Mouse (Mus musculus) right cerebral cortex, adult 18-20 months (tissue): ENCODE measurements around the gene Bmp3.

Experiments
- DNase-seq: peaks from one replicate; pipeline ENCODE4 v3.0.0; 2022; ENCODE audit warnings: mixed read lengths

Bmp3 gene

DNA sequence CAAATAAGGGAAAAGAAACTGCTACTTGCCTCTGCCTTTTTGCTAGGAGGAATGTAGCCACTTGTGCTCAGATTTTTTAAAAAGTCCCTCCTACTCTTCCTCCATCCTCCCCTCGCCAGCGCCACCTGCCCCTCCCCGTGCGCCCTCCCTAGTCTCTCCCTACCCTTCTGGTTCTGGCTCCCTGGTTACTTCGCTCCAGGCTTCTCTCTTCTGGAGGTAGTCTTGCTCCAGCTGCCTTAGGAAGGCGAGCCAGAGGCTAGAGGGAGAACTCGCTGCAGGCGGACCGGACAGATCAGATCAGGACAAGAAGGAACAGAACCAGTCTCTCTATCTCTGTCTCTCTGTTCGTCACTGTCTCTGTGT is at the start of gene Bmp3:
Gene Bmp3 (plus strand): TSS at position 152 of the 363 bp plus-strand sequence.
- DNase-seq: peak; percentile 42

DNA sequence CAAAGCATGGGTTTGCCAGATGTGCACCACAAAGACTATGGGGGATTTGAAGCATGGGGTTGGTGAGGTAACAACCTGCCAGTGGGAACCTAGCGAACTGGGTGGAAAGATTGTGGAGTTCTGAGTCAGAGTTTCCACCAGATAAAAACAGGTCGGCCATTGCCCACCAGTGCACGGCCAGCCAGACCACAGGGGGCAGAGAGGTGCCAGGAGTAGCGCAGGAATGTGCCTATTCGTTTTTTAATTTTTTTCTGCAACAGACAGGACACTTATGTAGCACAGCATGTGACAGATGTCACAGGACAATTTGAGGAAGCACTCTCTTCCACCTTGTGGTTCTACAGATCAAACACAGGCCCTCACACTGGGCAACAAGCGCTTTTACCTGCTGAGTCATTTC is 49.5 kb upstream of the Bmp3 start:
- no peak for DNase-seq

DNA sequence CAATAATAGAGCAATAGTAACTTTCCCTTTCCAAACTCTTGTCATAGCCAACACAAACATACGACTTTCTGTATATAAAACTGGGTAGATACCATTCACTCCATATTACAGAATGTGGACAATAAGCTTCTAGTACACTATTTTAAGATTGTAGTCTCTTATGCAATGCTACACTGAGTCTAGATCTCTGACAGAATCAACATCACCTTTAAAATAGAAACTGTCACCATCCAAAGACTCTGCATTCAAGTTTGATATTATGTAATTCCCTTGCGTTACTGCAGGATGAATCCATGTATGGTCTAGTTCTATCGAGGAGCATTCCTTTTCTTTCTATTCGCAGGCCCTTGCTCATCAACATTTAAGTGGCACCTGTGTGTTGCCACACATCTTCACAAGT is 47.7 kb upstream of the Bmp3 start:
- no peak for DNase-seq

DNA sequence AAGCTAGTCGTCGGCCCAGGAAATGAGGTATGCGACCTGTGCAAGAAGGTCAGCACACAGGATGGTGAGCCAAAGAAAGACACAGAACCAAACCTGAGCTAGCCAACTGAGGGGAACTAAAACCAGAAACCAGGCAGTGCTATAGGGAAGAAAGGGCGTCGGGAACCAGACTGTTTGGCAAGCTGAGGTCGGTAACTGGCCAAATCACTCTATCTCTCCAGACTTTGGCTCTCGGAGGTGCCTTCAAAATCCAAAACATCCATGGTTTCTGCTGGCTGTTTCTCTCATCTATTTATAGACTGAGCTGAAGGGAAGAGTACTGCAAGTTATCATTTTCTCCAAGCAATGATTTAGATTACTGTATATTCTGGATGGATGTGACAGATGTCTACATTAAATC is 47.2 kb upstream of the Bmp3 start:
- no peak for DNase-seq

DNA sequence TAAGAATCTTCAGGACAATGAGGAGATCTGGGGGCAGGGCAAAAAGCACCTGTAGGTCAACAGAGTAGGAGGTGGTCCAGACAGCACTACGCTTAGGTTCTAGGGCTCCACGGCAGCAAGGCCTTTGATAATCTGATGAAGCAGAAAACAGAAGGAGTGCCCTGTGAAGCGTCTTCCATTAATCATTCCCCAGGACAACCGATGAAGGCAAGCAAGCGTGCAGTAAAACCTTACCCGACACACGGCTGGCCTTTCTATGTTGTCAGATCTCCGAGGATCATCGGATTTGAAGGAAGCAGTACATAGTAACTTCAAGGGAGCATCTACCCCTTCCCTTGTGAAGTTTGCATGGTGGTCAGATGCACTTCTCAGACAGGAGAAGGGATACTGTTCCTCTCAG is 46.3 kb upstream of the Bmp3 start:
- no peak for DNase-seq

DNA sequence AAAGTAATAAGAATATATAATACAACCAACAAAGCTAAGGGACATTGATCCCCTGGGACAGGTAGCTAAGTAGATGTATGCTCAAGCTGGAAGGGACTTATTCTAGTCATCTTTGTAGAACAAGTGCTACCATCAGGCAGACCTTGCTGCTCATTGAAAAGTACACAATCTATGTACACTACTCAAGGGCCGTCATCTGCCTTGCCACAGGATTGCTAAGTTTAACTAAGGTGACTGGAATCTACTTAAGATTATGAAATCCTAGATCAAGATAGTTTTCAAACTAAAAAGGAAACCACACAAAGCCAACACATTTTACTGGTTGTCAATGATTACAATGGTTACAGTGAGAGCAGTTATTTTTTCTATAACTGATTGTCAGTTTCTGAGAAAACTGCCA is 41.8 kb upstream of the Bmp3 start:
- DNase-seq: no peak

DNA sequence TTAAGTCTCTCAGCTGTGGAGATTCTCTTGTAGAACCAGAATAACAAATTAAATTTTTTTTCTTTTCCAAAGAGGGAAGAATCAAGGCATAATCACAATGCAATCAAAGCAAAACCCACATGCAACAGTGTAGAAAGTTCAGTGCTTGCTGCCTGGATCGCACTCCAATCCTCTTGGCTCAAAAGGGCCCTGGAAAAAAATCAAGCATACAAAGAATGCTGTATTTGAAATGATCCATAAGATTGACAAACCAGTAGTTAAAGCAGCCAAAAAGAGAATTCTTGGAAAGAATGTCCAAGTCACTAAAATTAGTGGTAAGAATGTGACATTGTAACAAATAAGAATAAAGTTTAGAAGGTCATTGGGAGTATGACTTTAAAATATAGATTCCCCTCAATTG is 38.9 kb upstream of the Bmp3 start:
- no peak for DNase-seq

DNA sequence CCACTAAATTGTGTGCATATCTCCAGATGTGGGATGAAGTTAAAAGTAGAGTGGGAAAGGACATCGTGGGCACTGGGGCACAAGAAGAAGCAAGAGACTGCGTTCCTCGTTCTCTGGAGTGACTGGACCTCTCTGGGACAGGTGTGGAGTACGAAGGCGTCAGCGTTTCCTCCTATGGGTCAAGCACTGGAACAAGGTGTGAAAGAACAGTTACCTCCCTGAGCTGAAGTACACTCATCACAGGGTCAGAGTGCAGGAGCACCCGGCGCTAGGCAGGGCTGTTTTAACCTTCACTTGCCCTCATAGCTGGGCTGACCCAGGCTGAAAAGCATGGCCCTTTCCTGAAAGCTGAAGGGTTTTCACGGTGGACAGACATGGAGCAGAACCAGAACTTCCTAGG is 20.5 kb upstream of the Bmp3 start:
- DNase-seq: no peak

DNA sequence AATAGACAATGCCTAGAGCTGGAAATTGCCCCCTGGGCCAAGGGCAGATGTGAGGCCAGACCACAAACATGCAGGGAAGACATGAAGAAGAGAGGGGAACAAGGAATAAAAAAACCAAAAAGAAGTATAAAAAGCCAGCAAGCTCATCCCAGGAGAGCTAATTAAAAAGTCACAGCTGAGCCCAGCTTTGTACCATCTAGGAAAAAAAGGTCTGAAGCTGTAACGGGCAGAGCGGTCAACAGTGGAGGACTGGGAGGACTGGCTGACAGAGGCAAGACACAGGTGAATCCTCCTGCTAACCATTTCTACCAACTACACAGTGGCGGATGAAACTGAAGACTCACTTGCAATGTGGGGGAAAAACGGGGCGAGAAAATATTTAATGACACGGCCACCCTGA is 19.9 kb upstream of the Bmp3 start:
- no peak for DNase-seq

DNA sequence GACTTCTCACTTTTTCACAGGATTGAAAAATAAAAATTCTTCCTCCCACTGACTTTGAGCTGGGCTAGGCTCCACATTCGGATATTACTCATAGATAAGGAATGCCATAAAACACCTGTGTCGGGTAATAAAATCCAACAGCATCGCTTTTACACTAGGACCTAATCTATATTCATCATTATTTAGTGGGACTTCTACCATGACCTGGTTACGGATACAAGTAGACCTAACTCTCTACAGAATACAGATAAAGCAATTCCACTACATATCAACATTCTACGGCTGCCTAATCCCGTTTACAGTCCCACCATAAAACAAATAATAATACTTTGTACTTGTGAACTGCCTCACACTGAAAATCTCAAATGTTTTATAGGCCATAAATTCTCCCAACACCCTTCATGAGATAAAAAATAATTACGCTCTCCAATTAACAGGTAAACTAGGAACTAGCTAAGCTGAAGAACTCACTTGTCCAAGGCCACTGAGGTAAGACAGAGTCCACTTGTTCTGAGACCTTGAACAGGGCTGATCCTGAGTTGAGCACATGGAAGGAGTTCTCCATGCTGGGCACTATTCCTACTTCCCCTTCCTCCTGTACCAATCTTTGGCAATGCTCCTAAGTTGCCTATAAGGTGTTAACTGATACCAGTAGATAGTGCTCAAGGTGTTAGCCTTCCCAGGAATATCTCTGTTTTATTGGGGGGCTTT is 11.5 kb upstream of the Bmp3 start:
- no peak for DNase-seq

DNA sequence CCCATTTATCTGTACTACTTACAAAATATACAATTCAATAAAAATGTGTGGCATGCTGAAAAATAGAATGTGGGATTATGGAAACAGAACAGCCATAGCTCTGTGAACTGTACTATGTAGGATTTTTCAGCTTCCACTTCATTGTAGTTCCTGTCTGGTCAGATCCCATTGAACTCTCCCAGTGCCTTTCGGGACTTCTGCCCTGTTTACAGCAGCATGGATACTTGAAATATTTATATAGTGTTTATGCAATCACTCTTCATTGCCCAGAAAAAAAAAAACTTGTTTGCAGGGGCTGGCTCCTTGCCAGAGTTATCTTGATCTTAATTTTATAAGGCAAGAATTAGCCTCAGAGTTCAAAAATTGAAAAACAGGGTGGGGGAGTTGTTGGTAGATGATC is 9.6 kb upstream of the Bmp3 start:
- no peak for DNase-seq

DNA sequence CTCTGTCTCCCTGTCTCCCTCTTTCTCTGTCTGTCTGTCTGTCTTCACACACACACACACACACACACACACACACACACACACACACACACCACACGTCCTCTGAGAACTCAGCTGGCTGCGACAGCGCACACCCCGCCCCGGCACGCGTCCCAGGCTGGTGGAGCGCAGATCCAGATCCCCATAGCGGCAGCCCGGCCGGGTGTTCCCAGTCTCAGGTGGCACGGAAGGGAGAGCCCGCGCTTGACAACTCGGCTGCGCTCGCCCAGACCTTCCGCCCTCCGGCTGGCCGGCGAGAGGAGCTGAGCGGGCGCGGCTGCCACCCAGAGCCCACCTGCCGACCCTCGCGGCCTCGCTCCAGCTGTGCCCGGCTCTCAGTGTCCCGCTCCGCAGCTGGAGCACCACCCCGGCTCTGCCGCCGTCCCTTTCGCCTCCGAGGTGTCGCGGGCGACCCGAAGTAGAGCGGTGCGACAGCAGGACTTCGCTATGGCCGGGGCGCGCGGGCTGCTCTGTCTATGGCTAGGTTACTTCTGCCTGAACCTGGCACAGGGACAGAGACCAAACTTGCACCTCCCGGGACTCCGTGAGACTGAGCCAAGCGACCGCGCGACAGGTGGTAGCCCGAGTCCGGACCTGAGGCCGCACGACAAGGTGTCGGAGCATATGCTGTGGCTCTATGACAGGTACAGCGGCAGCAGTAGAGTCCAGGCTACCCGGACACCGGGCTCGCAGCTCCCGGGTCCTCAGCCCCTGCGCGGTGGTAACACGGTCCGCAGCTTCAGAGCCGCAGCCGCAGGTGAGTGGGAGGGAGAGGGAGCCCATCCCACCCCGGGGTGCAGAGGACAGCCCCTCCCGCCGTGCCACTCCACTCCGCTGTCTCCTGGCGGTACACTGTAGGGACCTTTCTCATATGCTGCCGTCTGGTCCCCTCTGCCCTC is 681 bp downstream of the Bmp3 start:
- DNase-seq: no peak

DNA sequence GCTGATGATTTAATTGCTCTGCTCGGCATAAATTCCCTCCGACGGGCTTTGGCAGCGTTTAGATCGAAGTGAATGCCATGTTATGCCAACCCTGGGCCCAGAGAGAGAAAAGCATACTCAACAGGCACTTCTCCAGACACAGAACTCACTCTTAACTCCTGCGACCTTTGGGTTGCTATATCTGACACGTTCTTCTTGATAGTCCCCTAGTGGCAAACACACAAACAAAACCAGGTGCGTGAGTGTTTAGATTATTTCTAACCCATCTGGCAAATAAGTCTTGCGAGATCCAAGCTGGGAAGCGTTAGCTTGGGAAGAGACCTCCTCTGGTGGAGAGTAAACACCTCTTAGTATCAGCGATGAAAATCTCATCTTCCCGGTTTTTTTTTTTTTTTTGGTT is 1.5 kb downstream of the Bmp3 start:
- no peak for DNase-seq

DNA sequence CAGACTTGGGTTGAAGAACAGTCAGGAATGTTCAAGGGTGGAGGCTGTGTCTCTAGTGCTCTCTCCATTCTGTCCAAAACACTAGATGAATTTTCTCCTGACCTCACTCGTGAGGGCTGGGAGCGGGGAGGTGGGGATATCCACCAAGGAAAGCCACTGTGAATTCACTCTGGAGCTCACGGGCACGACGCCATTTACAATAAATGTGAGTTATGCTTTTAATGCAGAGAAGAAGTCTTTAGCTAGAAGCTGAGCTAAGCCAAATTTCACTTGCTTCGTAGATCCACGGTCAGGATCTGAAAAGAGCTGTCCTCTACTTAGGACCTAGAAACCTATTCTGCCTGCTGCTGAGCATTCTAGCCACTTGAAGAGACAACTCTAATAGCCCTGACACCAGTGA is 2.1 kb downstream of the Bmp3 start:
- DNase-seq: no peak

DNA sequence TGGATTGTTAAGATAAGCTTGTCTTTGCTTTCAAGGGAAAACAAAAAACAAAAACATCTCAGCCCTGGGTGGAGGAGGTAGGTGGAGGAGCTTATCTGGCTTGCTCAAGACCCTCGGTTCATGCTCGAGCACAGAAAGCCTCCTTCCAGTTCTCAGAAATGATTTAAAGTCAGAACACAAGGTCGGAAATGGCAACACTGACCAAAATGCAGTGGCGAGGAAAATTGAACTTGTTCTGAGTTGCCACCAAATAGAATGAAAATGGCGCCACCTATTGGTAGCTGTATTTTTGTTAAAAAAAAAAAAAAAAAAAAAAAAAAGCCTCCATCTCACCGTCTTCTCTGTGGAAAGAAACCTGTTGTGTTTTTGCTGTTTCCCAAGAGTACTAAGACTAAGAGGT is 9.7 kb downstream of the Bmp3 start:
- no peak for DNase-seq

DNA sequence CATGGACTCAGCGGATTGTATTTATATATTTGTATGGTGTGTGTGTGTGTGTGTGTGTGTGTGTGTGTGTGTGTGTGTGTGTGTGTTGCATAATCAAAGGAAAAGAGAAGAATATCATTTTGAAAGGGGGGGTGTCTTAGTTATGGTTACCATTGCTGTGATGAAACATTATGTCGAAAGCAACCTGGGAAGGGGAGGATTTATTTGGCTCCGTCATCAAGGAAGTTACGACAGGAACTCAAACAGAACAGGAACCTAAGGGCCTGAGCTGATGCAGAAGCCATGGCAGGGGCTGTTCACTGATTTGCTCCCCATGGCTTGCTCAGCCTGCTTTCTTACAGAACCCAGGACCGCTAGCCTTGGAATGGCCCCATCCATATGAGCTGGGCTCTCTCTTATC is 10.9 kb downstream of the Bmp3 start:
- DNase-seq: no peak

DNA sequence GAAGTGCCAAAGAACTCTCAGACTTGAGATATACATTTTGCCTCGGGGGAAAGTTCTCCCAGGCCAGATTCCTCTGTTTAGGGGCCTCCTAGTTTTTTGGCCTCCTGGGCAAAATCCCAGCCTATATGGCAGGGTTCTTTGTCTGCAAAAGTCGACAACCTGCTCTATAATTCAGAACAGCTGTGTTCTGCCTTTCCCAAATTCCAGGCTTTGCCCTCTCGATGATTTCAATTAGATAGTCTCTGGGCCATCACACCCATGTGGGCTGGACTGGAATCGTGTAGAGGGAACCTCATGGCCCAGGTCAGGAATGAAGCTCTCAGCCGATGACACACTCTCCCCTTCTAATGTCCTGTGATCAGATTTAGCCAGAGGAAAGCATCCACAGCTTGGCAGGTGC is 21.8 kb downstream of the Bmp3 start:
- no peak for DNase-seq

DNA sequence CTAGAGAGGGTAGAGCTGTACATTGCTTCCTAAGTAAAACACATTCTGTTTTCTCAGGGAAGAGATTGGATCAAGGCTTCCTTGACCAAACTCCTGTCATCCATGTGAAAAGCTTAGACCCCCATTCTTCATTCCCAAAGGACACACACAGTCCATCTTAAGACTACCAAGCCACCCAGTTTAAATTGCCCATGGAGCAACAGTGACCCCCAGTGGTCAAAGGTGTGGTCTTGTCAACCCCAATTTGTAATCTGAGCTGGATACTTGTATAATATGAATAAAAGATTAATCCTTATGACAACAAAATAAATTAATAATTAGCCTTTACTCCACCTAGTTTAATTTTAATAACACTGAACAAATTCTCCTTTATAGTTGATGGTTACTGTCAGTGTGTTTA is 24.7 kb downstream of the Bmp3 start:
- peak; percentile 44 for DNase-seq

DNA sequence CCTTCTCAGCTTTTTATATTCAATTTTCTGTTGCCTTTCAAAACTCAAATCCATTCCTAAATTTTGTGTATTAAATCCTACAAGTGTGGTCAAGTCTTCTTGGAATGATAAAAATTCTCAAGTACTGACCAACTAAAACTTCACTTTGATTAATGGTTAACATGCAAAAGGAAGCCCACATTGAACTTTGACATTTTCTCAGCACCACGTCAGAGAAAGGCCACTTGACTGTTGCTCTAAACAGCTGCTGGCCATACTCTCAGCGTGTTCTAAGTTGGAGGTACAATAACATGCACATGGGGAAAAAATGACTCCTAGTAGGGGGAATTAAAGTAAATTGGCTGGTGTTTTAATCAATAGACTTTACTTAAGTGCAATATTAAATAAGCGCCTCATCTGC is 27.9 kb downstream of the Bmp3 start:
- no peak for DNase-seq

DNA sequence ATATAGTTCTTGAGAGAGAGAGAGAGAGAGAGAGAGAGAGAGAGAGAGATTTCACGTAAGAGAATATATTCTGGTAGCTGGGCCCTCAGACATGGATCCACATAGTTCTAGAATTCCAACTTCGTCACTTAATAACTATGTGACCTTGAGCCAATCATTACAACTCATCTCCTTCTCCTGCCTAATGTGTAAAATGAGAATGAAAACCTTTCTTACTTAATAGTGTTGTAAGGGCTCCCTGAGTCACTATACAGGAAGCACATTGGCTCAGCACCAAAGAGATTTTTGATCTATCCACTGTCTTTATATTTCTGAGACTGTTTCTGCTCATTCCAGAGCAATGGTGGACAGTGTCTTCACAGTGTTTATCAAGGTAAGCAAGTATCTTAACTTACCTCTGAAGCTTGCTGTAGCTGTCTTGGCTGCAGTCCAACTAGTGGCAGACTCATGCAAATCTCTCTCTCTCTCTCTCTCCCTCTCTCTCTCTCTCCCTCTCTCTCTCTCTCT is 36.4 kb downstream of the Bmp3 start:
- no peak for DNase-seq

DNA sequence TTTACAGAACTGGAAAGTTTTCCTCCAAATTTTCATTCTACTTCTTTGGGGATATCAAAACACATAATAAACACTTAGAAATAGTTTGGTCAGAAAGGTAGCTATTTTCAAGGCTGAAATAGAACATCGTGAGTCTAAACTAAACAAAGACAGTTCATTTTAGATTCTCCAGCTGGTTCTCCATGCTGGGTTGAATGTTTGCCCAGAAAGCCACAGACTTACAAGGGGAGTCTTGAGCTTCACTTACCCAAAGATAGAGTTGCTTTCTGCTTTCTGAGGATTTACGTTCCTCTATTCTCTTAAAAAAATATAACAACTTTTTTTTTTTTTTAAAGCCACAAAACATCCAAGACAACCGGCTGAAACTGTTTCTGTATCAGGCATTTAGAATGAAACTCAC is 40.1 kb downstream of the Bmp3 start:
- peak; percentile 7 for DNase-seq

DNA sequence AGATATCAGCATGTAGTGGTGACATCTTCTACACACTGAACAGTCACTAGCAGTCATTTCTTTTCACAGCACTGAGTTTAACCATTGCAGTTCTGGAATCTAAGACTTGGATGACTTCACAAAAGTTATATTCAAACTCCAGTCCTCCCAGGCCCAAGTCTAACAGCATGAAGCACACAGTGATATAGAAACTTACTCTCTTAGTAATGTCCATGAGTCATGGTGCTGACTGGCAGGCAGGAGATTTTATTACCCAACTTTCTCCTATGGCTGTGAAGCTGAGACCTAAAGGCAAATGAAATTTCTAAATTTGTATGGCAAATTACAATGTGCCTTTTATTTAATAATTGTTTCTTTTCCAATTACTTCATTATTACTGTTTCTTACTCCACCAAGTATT is 43.7 kb downstream of the Bmp3 start:
- DNase-seq: no peak

DNA sequence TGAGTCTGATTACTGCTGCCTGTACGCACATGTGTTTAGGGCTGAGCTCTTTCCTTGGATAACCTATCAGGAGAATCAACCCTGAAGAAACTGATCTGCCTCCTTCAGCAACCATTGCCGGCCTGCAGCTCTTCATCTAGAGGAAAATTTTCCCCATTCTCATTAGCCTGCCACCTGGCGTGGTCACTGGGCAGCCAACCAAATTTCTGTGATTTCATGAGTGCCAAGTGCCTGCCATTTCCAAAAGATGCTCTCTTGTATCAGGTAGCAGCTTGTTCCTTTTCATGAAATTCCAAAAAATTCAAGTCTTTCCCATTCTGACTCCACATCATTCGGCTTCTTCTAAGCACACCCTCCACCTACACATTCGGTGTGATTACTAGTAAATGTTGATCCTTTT is 46.7 kb downstream of the Bmp3 start:
- no peak for DNase-seq

DNA sequence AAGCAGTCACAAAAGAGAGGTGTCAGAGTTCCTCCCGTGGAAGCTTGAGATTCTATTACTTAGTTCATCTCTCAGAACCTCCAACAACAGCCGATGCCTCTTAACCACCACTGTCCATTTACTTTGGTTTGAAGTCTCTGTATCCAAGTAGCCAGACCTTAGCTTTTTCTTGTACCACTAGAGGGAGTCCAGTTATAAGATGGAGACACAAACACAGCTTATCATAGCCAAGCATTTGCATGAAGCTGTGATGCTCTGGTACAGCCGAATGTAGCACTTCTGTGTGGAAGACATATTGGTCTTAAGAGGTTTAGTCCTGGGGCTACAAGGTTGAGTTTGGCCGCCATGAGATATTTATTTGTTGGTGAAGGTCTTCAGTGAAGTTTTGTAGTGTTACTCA is 48.1 kb downstream of the Bmp3 start:
- peak; percentile 9 for DNase-seq
